Mouse (Mus musculus) lung, embryonic 14.5 days (tissue): ENCODE results near the gene Svs5. TPM values are rescaled to one million over a fixed set of nuclear protein-coding genes. Genes with fewer than 3 reads are reported as not detected.
A peak's percentile ranks its signal among the peaks of the same experiment; 100 is the strongest.

Experiments used
- ATAC-seq: fragments of 200-750 bp; cut with Nextera tagmentation; 2 replicates; pipeline ENCODE4 v1.8.0; 2017; ENCODE audit warnings: mild to moderate bottlenecking, moderate TSS enrichment, moderate library complexity; ENCODE audit not compliant: insufficient read depth
- DNase-seq: peaks from one replicate; pipeline ENCODE4 v3.0.0-alpha.2; 2015
- H3K27ac ChIP-seq: fragments of 300-500 bp; sonication (generic); 2 replicates; pipeline ENCODE4 v1.5.1; 2014; ENCODE audit warnings: low read depth, mild to moderate bottlenecking, moderate library complexity
- H3K27me3 ChIP-seq: fragments of 300-500 bp; sonication (generic); 2 replicates; pipeline ENCODE4 v1.6.1; 2014; ENCODE audit warnings: low read length, control low read depth; ENCODE audit not compliant: insufficient read depth
- H3K36me3 ChIP-seq: fragments of 300-500 bp; sonication (generic); 2 replicates; pipeline ENCODE4 v1.6.1; 2014; ENCODE audit warnings: control low read depth; ENCODE audit not compliant: insufficient read depth
- H3K4me1 ChIP-seq: fragments of 300-500 bp; sonication (generic); 2 replicates; pipeline ENCODE4 v1.6.1; 2014; ENCODE audit warnings: antibody characterized with exemption, control low read depth; ENCODE audit not compliant: insufficient read depth
- H3K4me2 ChIP-seq: fragments of 300-500 bp; sonication (generic); 2 replicates; pipeline ENCODE4 v1.6.1; 2014; ENCODE audit warnings: mild to moderate bottlenecking
- H3K4me3 ChIP-seq: fragments of 300-500 bp; sonication (generic); 2 replicates; pipeline ENCODE4 v1.5.1; 2014; ENCODE audit warnings: low read depth, low read length
- H3K9ac ChIP-seq: fragments of 300-500 bp; sonication (generic); 2 replicates; pipeline ENCODE4 v1.6.1; 2014
- H3K9me3 ChIP-seq: fragments of 300-500 bp; sonication (generic); 2 replicates; pipeline ENCODE4 v1.6.1; 2016; ENCODE audit warnings: low read depth, low read length, control low read depth
- CTCF ChIP-seq: IDR thresholded peaks from 2 replicates; pipeline ENCODE4 v1.5.1; 2016; ENCODE audit warnings: antibody characterized with exemption, low read depth
- WGBS: fragments of 180-500 bp; shearing (Covaris S2); extraction: QIAGEN DNeasy Blood & Tissue Kit; methylation state at CpG from one replicate; pipeline ENCODE4 v1.1.7; 2014; 5-methylcytosine and 5-hydroxymethylcytosine counted together
- polyA plus RNA-seq: library from polyadenylated mRNA; unstranded; fragments of >200 nt; fragmentation: Nextera tagmentation; extraction: Ambion mirVana; gene quantifications from 2 replicates; pipeline ENCODE4 v1.2.1, GENCODE M21; 2014

The Svs5 gene
- polyA plus RNA-seq, 1 experiment from 2014 or later = not detected

DNA sequence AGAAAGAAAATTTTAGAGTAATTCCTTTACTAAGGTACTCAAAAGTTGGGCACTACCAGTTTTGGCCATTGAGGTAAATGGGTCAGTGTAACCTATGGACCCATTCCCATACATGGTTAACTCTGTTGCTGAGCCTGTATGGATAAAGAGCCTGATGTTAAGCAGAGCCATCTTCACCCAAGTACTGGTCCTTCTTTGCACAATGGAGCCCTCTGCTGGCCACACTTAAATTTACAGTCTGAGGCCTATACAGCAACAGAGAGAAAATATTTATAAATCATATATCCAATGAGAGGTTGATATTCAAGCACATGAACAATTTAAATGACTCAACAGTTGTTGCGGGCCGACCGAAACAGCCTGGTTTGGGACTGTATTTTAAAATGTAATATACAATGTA, 16.4 kb downstream of the Svs5 start:
- Histone ChIP-seq H3K4me3 (no peak overlapping the region), H3K36me3 (no peaks in the 10 kb centered on the region), H3K4me2 (no peak overlapping the region), H3K9ac (no peak overlapping the region), H3K4me1 (no peaks in the 10 kb centered on the region), H3K27me3 (no peaks in the 10 kb centered on the region), H3K27ac (no peak overlapping the region), H3K9me3 (no peaks in the 10 kb centered on the region)
- 92% methylated on average over 3 of the region's 3 CpGs for WGBS
- ATAC-seq (no peak; the same call in 1 of the 2 replicates), DNase-seq (peak; percentile 65)
- TF ChIP-seq CTCF = peak; percentile 59

DNA sequence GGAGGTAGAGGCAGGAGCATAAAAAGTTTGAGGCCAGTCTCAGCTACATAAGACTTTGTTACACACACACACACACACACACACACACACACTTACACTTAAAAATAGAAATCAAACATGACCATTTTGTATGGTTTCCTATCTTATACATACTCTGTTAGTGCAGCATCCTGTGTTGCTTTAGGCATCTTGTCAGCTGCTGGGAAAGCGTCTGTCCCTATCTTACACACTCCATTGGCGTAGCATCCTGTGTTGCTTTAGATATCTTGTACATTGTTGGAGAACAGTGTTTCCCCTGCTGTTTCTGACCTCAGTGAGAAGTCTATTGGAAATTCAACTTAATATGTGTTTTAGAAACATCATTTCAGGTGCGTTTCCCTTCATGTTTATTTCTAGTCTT, 20.2 kb downstream of the Svs5 start:
- ATAC-seq = no peak
- H3K4me2 ChIP-seq = no peak overlapping the region
- H3K9me3 ChIP-seq = no peaks in the 10 kb centered on the region
- H3K9ac ChIP-seq = no peak overlapping the region
- H3K27ac ChIP-seq = no peak overlapping the region
- no peaks in the 10 kb centered on the region for H3K4me1 ChIP-seq
- no peaks in the 10 kb centered on the region for H3K27me3 ChIP-seq
- no peak overlapping the region for H3K4me3 ChIP-seq
- no peak for TF ChIP-seq CTCF
- H3K36me3 ChIP-seq = no peaks in the 10 kb centered on the region
- WGBS = 80% methylated on average over 3 of the region's 3 CpGs
- DNase-seq = no peak

DNA sequence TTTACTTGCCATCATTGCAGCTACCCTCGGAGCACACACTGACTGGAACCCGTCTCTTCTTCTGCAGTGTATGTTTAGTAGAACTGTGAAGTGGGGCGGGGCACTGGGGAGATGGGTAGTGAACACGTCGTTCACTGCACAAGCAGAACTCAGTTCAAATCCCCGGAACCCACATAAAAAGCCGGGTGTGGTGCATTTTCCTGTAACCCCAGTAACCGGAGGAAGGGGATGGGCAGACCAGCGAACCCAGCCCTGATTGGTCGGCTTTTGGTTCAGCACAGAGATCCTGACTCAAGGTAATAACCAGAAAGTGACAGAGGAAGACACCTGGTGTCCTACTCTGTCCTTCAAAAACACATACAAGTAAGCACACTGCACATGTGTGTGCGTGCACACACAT, 20.8 kb downstream of the Svs5 start:
- no peak for TF ChIP-seq CTCF
- H3K27ac ChIP-seq = no peak overlapping the region
- H3K27me3 ChIP-seq = no peaks in the 10 kb centered on the region
- ATAC-seq (no peak), DNase-seq (no peak)
- H3K9ac ChIP-seq = no peak overlapping the region
- H3K4me2 ChIP-seq = no peak overlapping the region
- 79% methylated on average over 11 of the region's 11 CpGs for WGBS
- H3K4me3 ChIP-seq = no peak overlapping the region
- H3K9me3 ChIP-seq = no peaks in the 10 kb centered on the region
- no peaks in the 10 kb centered on the region for H3K4me1 ChIP-seq
- no peaks in the 10 kb centered on the region for H3K36me3 ChIP-seq

DNA sequence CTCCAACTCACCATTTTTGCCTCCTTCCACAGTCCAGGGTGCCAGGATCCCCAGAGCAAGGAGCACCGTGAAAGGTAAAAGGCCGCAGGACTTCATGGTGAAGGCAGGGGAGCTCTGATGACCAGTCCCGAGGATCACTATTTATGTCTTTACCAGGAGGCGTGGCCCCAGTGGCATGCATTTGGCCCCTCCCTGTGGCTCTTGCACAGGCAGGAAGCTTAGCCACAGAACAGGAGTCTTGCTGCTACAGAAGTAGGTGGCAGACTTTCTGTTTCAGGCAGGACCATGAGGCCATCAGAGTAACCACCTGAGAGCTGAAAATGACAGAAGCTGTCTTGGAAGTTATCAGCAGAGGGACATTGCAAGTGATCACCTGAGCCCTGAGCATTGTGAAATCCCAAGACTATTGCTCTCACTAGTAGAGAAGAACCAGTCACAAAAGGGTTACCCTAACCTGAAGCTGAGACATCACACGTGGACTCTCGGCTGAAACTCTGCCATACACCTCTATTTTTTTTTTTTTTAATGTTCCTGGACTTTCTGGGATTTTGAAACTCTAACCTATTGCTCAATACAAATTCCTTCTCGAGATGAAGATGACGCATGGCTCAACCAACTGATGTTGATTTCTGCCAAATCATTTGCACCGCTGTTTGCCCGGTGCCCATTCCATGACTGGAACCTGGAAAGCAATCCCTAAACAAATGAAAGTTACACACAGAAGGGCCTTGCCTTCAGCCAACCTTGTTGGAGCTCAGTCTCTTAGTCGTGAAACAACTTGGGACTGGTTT, 23.8 kb downstream of the Svs5 start:
- Histone ChIP-seq H3K9me3 (no peaks in the 10 kb centered on the region), H3K27ac (no peak overlapping the region), H3K9ac (no peak overlapping the region), H3K36me3 (no peaks in the 10 kb centered on the region), H3K4me3 (no peak overlapping the region), H3K4me1 (peaks cover 3% of the 10 kb centered on the region; the same call in 1 of the 2 replicates), H3K4me2 (no peak overlapping the region), H3K27me3 (no peaks in the 10 kb centered on the region)
- ATAC-seq (no peak), DNase-seq (no peak)
- WGBS = 71% methylated on average over 11 of the region's 11 CpGs
- no peak for TF ChIP-seq CTCF

DNA sequence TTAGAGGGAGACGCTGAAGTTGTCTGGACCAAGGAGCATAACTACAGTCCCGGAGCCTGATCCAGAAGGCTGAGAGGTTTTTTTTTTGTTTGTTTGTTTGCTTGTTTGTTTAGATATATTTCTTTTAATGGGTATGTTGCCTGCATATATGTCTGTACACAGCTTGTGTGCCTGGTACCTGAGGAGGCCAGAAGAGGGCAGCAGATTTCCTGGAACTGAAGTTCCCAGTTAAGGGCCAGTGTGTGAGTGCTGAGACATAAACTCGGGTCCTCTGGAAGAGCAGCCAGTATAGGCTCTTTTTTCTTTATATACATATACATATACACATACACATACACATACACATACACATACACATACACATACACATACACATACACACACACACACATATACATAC, 25.8 kb downstream of the Svs5 start:
- Histone ChIP-seq H3K27ac (no peak overlapping the region), H3K27me3 (no peaks in the 10 kb centered on the region), H3K36me3 (no peaks in the 10 kb centered on the region), H3K4me2 (no peak overlapping the region), H3K4me3 (no peak overlapping the region), H3K9ac (no peak overlapping the region), H3K9me3 (no peaks in the 10 kb centered on the region), H3K4me1 (peaks cover 3% of the 10 kb centered on the region; the same call in 1 of the 2 replicates)
- DNase-seq (peak; percentile 44), ATAC-seq (no peak)
- whole genome bisulfite sequencing = 78% methylated on average over 3 of the region's 3 CpGs
- TF ChIP-seq CTCF = peak; percentile 51

DNA sequence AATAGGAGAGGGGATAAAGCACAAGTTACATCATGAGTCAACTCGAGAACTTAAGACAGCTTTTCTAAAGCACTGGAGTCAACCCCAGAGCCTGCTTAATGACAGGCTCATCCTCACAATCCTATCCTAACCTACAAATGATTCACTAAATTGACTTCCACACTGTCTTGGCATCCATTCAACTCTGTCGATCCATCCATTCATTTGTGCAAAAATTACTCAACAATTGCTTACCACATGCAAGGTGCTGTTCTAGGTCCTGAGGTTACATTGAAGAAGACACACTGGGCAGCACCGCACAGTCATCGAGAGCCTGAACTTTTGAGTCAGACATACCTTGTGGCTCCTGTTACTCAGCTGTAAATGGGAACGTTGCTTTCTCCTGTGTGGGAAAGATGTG, 26.5 kb downstream of the Svs5 start:
- H3K4me3 ChIP-seq = no peak overlapping the region
- ATAC-seq = no peak
- H3K9me3 ChIP-seq = no peaks in the 10 kb centered on the region
- no peak for DNase-seq
- H3K36me3 ChIP-seq = no peaks in the 10 kb centered on the region
- no peak for TF ChIP-seq CTCF
- peaks cover 3% of the 10 kb centered on the region; the same call in 1 of the 2 replicates for H3K4me1 ChIP-seq
- H3K27me3 ChIP-seq = no peaks in the 10 kb centered on the region
- H3K4me2 ChIP-seq = no peak overlapping the region
- no peak overlapping the region for H3K9ac ChIP-seq
- H3K27ac ChIP-seq = no peak overlapping the region
- WGBS = 79% methylated on average over 5 of the region's 5 CpGs

DNA sequence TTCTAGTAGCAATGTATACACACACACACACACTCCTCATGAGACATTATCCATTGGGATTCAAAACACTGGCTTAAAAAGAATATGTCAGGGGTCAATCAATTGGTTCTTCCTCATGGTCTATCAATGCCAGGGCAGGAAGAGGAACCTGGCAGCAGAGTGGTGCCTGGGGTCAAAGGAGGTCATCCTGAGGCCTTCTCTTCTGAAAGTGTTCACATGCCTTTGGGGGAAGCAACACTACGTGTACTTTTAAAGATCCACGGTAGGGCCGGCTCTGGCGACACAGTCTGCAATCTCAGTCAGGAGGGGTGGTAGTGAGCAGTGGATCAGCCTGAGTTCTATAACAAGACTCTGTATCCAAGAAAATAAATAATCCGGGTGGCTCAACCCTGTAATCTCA, 27.1 kb downstream of the Svs5 start:
- 73% methylated on average over 5 of the region's 5 CpGs for WGBS
- TF ChIP-seq CTCF = no peak
- H3K9me3 ChIP-seq = no peaks in the 10 kb centered on the region
- no peaks in the 10 kb centered on the region for H3K27me3 ChIP-seq
- ATAC-seq = no peak
- peaks cover 3% of the 10 kb centered on the region; the same call in 1 of the 2 replicates for H3K4me1 ChIP-seq
- no peak for DNase-seq
- H3K36me3 ChIP-seq = no peaks in the 10 kb centered on the region
- H3K9ac ChIP-seq = no peak overlapping the region
- no peak overlapping the region for H3K4me2 ChIP-seq
- H3K4me3 ChIP-seq = no peak overlapping the region
- no peak overlapping the region for H3K27ac ChIP-seq
